Mouse (Mus musculus) limb, embryonic 11.5 days (tissue): ENCODE data around the gene Dtymk. TPM values are rescaled to one million over a fixed set of nuclear protein-coding genes. Genes with fewer than 3 reads are reported as not detected.
A peak's percentile ranks its signal among the peaks of the same experiment; 100 is the strongest.

Experiments used
- ATAC-seq: fragments of 200-750 bp; cut with Nextera tagmentation; 2 replicates; pipeline ENCODE4 v1.8.0; 2017; ENCODE audit warnings: low read depth; ENCODE audit not compliant: insufficient number of reproducible peaks, low FRiP score, low TSS enrichment
- DNase-seq: peaks from one replicate; pipeline ENCODE4 v3.0.0-alpha.2; 2015; ENCODE audit warnings: low spot score
- H3K27ac ChIP-seq: fragments of 300-500 bp; sonication (generic); replicated peaks from 2 replicates; pipeline ENCODE4 v1.5.1; 2014; ENCODE audit warnings: low read depth, mild to moderate bottlenecking, low read length
- H3K27me3 ChIP-seq: fragments of 300-500 bp; sonication (generic); 2 replicates; pipeline ENCODE4 v1.6.1; 2014; ENCODE audit warnings: mild to moderate bottlenecking, low read length, mixed read lengths; ENCODE audit not compliant: control insufficient read depth, insufficient read depth
- H3K36me3 ChIP-seq: fragments of 300-500 bp; sonication (generic); 2 replicates; pipeline ENCODE4 v1.6.1; 2014; ENCODE audit warnings: mild to moderate bottlenecking, low read length, moderate library complexity, mixed read lengths; ENCODE audit not compliant: control insufficient read depth, insufficient read depth
- H3K4me1 ChIP-seq: fragments of 300-500 bp; sonication (generic); 2 replicates; pipeline ENCODE4 v1.6.1; 2014; ENCODE audit warnings: low read length, mixed read lengths; ENCODE audit not compliant: control insufficient read depth, insufficient read depth
- H3K4me2 ChIP-seq: fragments of 300-500 bp; sonication (generic); 2 replicates; pipeline ENCODE4 v1.6.1; 2014; ENCODE audit warnings: low read depth, mild to moderate bottlenecking, moderate library complexity; ENCODE audit not compliant: severe bottlenecking
- H3K4me3 ChIP-seq: fragments of 300-500 bp; sonication (generic); 2 replicates; pipeline ENCODE4 v1.5.1; 2014; ENCODE audit warnings: low read depth, low read length
- H3K9ac ChIP-seq: fragments of 300-500 bp; sonication (generic); 2 replicates; pipeline ENCODE4 v1.6.1; 2014; ENCODE audit warnings: mild to moderate bottlenecking, low read length
- H3K9me3 ChIP-seq: fragments of 300-500 bp; sonication (generic); 2 replicates; pipeline ENCODE4 v1.6.1; 2016; ENCODE audit warnings: low read length; ENCODE audit not compliant: control insufficient read depth
- WGBS: fragments of 180-500 bp; shearing (Covaris S2); extraction: QIAGEN DNeasy Blood & Tissue Kit; methylation state at CpG from one replicate; pipeline ENCODE4 v1.1.7; 2014; 5-methylcytosine and 5-hydroxymethylcytosine counted together
- polyA plus RNA-seq: library from polyadenylated mRNA; unstranded; fragments of >200 nt; fragmentation: Nextera tagmentation; extraction: Ambion mirVana; gene quantifications from 2 replicates; pipeline ENCODE4 v1.2.1, GENCODE M21; 2014

Gene Dtymk
- polyA plus RNA-seq, 1 experiment from 2014 or later = 268 TPM

DNA sequence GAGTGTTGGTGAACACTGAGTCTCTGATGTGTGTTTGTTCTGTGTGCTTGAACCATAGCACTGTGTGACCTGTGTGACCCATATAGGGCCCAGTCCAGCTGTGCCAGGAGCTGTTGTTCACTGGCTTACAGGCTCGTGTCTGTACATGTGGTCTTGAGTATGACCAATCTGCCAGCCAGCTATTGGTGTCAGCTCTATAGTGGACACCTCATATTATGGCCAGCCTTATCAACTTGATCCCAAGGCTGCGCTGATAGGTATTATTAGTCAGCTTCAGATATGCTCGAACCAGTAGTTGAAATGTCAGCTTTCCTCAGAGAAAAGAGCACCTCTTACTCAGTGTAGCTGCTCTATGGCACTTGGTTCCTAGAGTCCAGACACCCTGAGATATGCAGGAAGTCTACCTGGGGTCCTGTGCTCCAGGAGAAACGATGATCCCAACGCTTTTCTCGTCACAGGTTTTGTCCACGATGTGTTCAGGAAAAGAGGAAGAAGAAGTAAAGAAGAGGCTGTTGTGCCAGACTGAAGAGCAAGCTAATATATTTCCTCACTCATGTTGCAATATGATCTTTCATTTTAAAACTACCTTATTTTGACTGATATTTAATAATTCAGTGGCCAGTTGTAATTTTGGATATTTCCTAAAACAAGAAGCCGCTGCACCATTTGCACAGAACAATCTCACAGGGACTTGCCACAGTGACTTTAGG is 16.2 kb upstream of the Dtymk start:
- ATAC-seq = no peak
- H3K4me3 ChIP-seq = no peak overlapping the region
- WGBS = 95% methylated on average over 8 of the region's 8 CpGs

DNA sequence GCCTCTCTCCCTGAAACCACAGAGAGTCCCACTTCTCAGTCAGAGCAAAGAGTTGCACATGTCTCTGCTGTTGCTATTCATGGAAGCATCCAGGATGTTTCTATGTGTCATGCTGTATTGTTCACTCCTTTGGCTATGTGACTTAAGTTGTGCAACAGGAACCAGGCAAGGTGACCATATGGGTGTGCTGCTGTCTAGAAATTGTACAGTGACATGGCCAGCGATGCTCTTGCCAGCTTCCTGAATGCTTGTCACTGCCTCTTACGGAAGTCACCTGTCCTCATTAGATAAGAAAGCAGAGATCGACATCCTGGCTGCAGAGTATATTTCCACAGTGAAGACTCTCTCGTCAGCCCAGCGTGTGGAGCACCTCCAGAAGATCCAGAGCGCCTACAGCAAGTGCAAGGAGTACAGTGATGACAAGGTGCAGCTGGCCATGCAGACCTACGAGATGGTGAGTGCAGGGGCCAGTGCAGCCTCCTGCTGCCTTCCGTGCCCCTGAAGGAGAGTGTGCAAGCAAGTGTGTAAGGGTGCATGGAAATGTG is 9.8 kb upstream of the Dtymk start:
- Histone ChIP-seq H3K4me1 (no peaks in the 10 kb centered on the region), H3K4me2 (no peak overlapping the region), H3K4me3 (no peak overlapping the region), H3K9ac (no peak overlapping the region), H3K36me3 (peaks cover 44% of the 10 kb centered on the region), H3K27ac (no peak overlapping the region), H3K27me3 (no peaks in the 10 kb centered on the region), H3K9me3 (no peaks in the 10 kb centered on the region)
- 90% methylated on average over 8 of the region's 8 CpGs for WGBS
- no peak for DNase-seq
- ATAC-seq = no peak

More for the DNA sequence above, 16.2 kb upstream of the Dtymk start:
- H3K27ac ChIP-seq = no peak overlapping the region
- H3K9me3 ChIP-seq = no peaks in the 10 kb centered on the region
- H3K27me3 ChIP-seq = no peaks in the 10 kb centered on the region
- peaks cover 44% of the 10 kb centered on the region for H3K36me3 ChIP-seq
- no peaks in the 10 kb centered on the region for H3K4me1 ChIP-seq
- no peak overlapping the region for H3K4me2 ChIP-seq
- DNase-seq = no peak
- no peak overlapping the region for H3K9ac ChIP-seq

GRCm38 (mm10) chr1:93810011-93810410 is 8.3 kb upstream of the Dtymk start:
- no peak overlapping the region for H3K27ac ChIP-seq
- H3K36me3 ChIP-seq = peaks cover 37% of the 10 kb centered on the region
- H3K27me3 ChIP-seq = no peaks in the 10 kb centered on the region
- no peak for ATAC-seq
- DNase-seq = no peak
- no peak overlapping the region for H3K4me2 ChIP-seq
- H3K4me3 ChIP-seq = no peak overlapping the region
- 92% methylated on average over 3 of the region's 3 CpGs for WGBS
- no peak overlapping the region for H3K9ac ChIP-seq
- H3K9me3 ChIP-seq = no peaks in the 10 kb centered on the region
- no peaks in the 10 kb centered on the region; the same call in 1 of the 2 replicates for H3K4me1 ChIP-seq

DNA sequence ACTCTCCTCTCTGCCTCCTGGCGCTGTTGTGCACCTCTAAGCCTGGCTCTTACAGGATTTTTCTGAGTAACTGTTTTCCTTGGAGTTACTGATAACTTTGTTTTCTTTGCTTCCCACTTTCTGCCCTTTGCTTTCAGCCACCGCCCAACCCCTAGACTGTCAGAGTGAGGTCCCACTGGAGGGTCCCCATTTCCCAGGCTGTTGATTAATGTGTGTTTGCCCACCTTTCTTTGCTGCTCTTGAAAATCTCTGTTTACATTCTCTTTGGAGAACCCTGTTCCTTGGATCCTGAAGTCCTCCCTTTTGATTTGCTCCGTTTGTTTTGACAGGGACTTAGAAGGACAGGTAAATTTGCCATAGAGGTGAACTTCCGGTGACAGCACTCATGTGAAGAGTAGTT is 7.1 kb upstream of the Dtymk start:
- Histone ChIP-seq H3K36me3 (peaks cover 28% of the 10 kb centered on the region), H3K27me3 (no peaks in the 10 kb centered on the region), H3K4me2 (no peak overlapping the region), H3K9ac (no peak overlapping the region), H3K27ac (no peak overlapping the region), H3K9me3 (no peaks in the 10 kb centered on the region), H3K4me3 (no peak overlapping the region), H3K4me1 (peaks cover 4% of the 10 kb centered on the region)
- ATAC-seq (no peak), DNase-seq (no peak)
- WGBS = 97% methylated on average over 4 of the region's 4 CpGs

DNA sequence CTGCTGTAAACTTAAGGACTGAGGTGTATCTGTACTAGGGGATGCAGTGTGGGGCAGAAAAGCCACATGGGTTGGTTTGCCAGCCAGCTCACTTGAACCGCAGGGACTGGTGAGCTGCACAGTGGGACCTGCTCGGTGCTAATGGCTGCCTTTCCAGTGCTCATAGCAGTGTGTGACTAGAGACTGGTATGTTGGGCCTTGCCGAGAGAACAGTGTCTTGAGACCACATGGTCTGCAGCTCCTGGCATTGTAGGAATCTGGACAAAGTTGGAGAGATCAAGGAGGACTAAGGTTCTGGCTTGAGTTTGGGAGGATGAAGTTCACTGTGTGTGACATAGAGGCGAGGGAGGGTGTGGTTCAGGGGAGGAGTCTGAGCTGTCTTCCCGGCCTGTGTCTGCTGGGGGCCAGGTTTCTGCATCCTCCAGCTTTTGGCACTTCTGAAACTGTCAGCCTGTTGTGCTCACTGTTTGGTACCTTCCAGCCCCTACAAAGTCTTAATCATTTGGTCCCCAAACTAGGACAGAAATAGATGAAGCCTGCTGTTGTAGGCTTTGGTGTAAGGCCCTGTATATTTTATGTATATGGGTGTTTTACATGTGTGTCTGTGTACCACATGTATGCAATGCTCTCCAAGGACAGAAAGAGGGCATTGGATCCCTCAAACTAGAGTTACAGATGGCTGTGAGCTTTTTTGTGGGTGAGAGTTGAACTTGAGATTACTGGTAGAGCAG is 3.7 kb upstream of the Dtymk start:
- H3K36me3 ChIP-seq = peaks cover 5% of the 10 kb centered on the region; the same call in 1 of the 2 replicates

GRCm38 (mm10) chr1:93804818-93805217 is 3.1 kb upstream of the Dtymk start:
- Histone ChIP-seq H3K27ac (no peak overlapping the region), H3K4me3 (peak overlapping the region; percentile 64), H3K4me1 (peaks cover 4% of the 10 kb centered on the region), H3K27me3 (no peaks in the 10 kb centered on the region), H3K4me2 (peak overlapping the region; percentile 75), H3K36me3 (peaks cover 5% of the 10 kb centered on the region; the same call in 1 of the 2 replicates), H3K9me3 (no peaks in the 10 kb centered on the region), H3K9ac (no peak overlapping the region)
- no peak for DNase-seq
- no peak for ATAC-seq
- WGBS = 86% methylated on average over 4 of the region's 4 CpGs

More for the DNA sequence above, 3.7 kb upstream of the Dtymk start:
- no peak for ATAC-seq
- Histone ChIP-seq H3K9me3 (no peaks in the 10 kb centered on the region), H3K27ac (no peak overlapping the region), H3K4me3 (no peak overlapping the region), H3K27me3 (no peaks in the 10 kb centered on the region), H3K4me2 (no peak overlapping the region), H3K4me1 (peaks cover 4% of the 10 kb centered on the region), H3K9ac (no peak overlapping the region)
- WGBS = 90% methylated on average over 5 of the region's 5 CpGs
- no peak for DNase-seq

DNA sequence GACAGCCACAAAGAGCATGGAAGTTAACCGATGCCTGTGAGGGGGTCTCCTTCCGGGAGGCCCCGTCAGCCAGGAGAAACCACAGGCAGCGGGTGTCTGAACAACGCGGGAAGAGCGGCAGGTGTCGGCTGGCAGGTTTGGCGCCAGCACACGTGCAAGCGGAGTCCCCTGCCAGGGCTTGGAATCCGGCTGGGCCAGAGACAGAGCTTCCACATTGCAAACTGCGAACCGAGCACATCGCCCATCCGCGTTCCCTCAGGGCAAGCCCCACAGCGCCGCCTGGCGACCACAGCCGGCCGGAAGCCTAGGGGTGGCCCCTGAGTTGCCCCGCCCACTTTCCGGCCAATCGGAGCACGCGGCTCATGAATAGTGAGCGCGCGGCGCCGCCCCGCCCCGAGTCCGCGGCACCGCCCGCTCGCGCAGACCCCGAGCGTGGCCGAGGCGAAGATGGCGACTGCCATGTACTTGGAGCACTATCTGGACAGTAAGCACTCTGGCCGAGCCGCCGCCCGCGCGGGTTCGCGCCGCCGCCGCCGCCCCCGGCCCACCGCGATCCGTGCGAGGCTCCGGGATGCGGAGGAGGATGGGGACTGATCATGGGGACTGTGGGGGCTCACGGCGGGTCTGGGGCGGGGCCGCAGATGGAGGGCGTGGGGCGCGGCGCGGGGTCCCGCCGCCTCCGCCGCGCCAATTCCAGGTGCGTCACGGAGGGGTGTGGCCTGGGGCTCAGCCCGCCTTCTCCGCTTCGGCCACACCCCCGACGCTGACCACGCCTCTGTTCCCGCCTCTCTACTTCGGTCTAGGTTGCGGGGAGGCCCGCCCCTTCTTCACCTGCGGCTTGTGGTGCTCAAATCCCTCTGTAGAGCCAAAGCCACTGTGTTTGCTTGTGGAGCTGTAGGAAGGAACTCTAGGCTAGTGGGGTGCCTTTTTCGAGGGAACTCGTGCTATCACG is 2.1 kb upstream of the Dtymk start, which contains the start of gene Ing5:
TSS of gene Ing5 (plus strand) at position 410 of the 952 bp plus-strand sequence.
- Histone ChIP-seq H3K4me3 (peak within 1 kb of the TSS; percentile 64), H3K9ac (peak within 1 kb of the TSS; percentile 86), H3K27ac (peak within 1 kb of the TSS; percentile 87), H3K9me3 (no peaks in the 10 kb centered on the region), H3K27me3 (no peaks in the 10 kb centered on the region), H3K36me3 (peaks cover 9% of the 10 kb centered on the region; the same call in 1 of the 2 replicates), H3K4me1 (peaks cover 4% of the 10 kb centered on the region), H3K4me2 (peak within 1 kb of the TSS; percentile 75)
- under 1% methylated on average over 80 of the region's 94 CpGs for WGBS
- peak; percentile 100 for DNase-seq
- ATAC-seq = peak; percentile 94
